Mouse (Mus musculus): ENCODE measurements around the gene Gm28729. TPM values are rescaled to one million over a fixed set of nuclear protein-coding genes. Genes with fewer than 3 reads are reported as not detected.

Gm28729 gene
- polyA plus RNA-seq, 1 experiment from 2014 or later: not detected

GRCm38 (mm10) chr9:96516806-96517205 lies 8.3 kb downstream of the Gm28729 start:
- Histone ChIP-seq H3K27ac (ENCODE audit: low read depth) (no peak overlapping the region), H3K9ac (replicated peaks) (no peak overlapping the region), H3K36me3 (replicated peaks; ENCODE audit: insufficient read depth, low read length) (no peaks in the 10 kb centered on the region), H3K4me3 (ENCODE audit: low read depth, low read length) (no peak overlapping the region), H3K27me3 (ENCODE audit: insufficient read depth, low read length) (no peaks in the 10 kb centered on the region), H3K4me2 (ENCODE audit: low read depth, low read length) (no peak overlapping the region), H3K9me3 (ENCODE audit: low read length) (no peaks in the 10 kb centered on the region), H3K4me1 (ENCODE audit: insufficient read depth) (no peaks in the 10 kb centered on the region)
- ATAC-seq (no peak), DNase-seq (no peak)
- WGBS (ENCODE audit: insufficient replicate concordance): 59% methylated on average over 3 of the region's 3 CpGs
- TF ChIP-seq EP300 (IDR thresholded peaks at IDR 0.05; ENCODE audit: low read depth) (no peak), CTCF (IDR thresholded peaks at IDR 0.05; ENCODE audit: low read depth) (no peak)

- Histone ChIP-seq H3K9me3 (ENCODE audit: low read length) (no peaks in the 10 kb centered on the region), H3K36me3 (replicated peaks; ENCODE audit: insufficient read depth, low read length) (no peaks in the 10 kb centered on the region), H3K4me3 (ENCODE audit: low read depth, low read length) (no peak overlapping the region), H3K4me2 (ENCODE audit: low read depth, low read length) (no peak overlapping the region), H3K4me1 (ENCODE audit: insufficient read depth) (no peaks in the 10 kb centered on the region), H3K27ac (ENCODE audit: low read depth) (no peak overlapping the region), H3K9ac (replicated peaks) (no peak overlapping the region), H3K27me3 (ENCODE audit: insufficient read depth, low read length) (no peaks in the 10 kb centered on the region)
- TF ChIP-seq CTCF (IDR thresholded peaks at IDR 0.05; ENCODE audit: low read depth) (no peak), EP300 (IDR thresholded peaks at IDR 0.05; ENCODE audit: low read depth) (no peak)
- ATAC-seq: no peak
- WGBS (ENCODE audit: insufficient replicate concordance): 66% methylated on average over 5 of the region's 5 CpGs
- no peak for DNase-seq
Observed at GRCm38 (mm10) chr9:96515737-96516136, 9.3 kb downstream of the Gm28729 start.

GRCm38 (mm10) chr9:96514278-96514677 lies 10.8 kb downstream of the Gm28729 start:
- ATAC-seq (no peak), DNase-seq (no peak)

GRCm38 (mm10) chr9:96506011-96506498 lies 19.0 kb downstream of the Gm28729 start:
- ATAC-seq (no peak), DNase-seq (no peak)
- H3K9ac ChIP-seq (replicated peaks): no peak overlapping the region
- no peaks in the 10 kb centered on the region for H3K36me3 ChIP-seq (replicated peaks; ENCODE audit: insufficient read depth, low read length)
- H3K4me2 ChIP-seq (ENCODE audit: low read depth, low read length): no peak overlapping the region
- no peaks in the 10 kb centered on the region for H3K27me3 ChIP-seq (ENCODE audit: insufficient read depth, low read length)
- WGBS (ENCODE audit: insufficient replicate concordance): 53% methylated on average over 10 of the region's 10 CpGs
- no peaks in the 10 kb centered on the region for H3K9me3 ChIP-seq (ENCODE audit: low read length)
- H3K4me1 ChIP-seq (ENCODE audit: insufficient read depth): no peaks in the 10 kb centered on the region
- H3K27ac ChIP-seq (ENCODE audit: low read depth): no peak overlapping the region
- H3K4me3 ChIP-seq (ENCODE audit: low read depth, low read length): no peak overlapping the region
- no peak for TF ChIP-seq CTCF (IDR thresholded peaks at IDR 0.05; ENCODE audit: low read depth)
- TF ChIP-seq EP300 (IDR thresholded peaks at IDR 0.05; ENCODE audit: low read depth): no peak

More at GRCm38 (mm10) chr9:96514278-96514677, 10.8 kb downstream of the Gm28729 start:
- Histone ChIP-seq H3K4me3 (ENCODE audit: low read depth, low read length) (no peak overlapping the region), H3K4me2 (ENCODE audit: low read depth, low read length) (no peak overlapping the region), H3K27ac (ENCODE audit: low read depth) (no peak overlapping the region), H3K9ac (replicated peaks) (no peak overlapping the region), H3K9me3 (ENCODE audit: low read length) (no peaks in the 10 kb centered on the region), H3K4me1 (ENCODE audit: insufficient read depth) (no peaks in the 10 kb centered on the region), H3K27me3 (ENCODE audit: insufficient read depth, low read length) (no peaks in the 10 kb centered on the region), H3K36me3 (replicated peaks; ENCODE audit: insufficient read depth, low read length) (no peaks in the 10 kb centered on the region)
- TF ChIP-seq CTCF (IDR thresholded peaks at IDR 0.05; ENCODE audit: low read depth) (no peak), EP300 (IDR thresholded peaks at IDR 0.05; ENCODE audit: low read depth) (no peak)
- 37% methylated on average over 5 of the region's 5 CpGs for WGBS (ENCODE audit: insufficient replicate concordance)

GRCm38 (mm10) chr9:96505156-96505555 lies 19.9 kb downstream of the Gm28729 start:
- no peaks in the 10 kb centered on the region for H3K27me3 ChIP-seq (ENCODE audit: insufficient read depth, low read length)
- H3K36me3 ChIP-seq (replicated peaks; ENCODE audit: insufficient read depth, low read length): no peaks in the 10 kb centered on the region
- TF ChIP-seq CTCF (IDR thresholded peaks at IDR 0.05; ENCODE audit: low read depth) (no peak), EP300 (IDR thresholded peaks at IDR 0.05; ENCODE audit: low read depth) (no peak)
- H3K4me1 ChIP-seq (ENCODE audit: insufficient read depth): no peaks in the 10 kb centered on the region
- no peak for DNase-seq
- ATAC-seq: no peak
- H3K27ac ChIP-seq (ENCODE audit: low read depth): no peak overlapping the region
- H3K9ac ChIP-seq (replicated peaks): no peak overlapping the region
- no peaks in the 10 kb centered on the region for H3K9me3 ChIP-seq (ENCODE audit: low read length)
- 88% methylated on average over 4 of the region's 4 CpGs for WGBS (ENCODE audit: insufficient replicate concordance)
- H3K4me2 ChIP-seq (ENCODE audit: low read depth, low read length): no peak overlapping the region
- H3K4me3 ChIP-seq (ENCODE audit: low read depth, low read length): no peak overlapping the region

GRCm38 (mm10) chr9:96504116-96504895 lies 20.8 kb downstream of the Gm28729 start:
- no peaks in the 10 kb centered on the region for H3K4me1 ChIP-seq (ENCODE audit: insufficient read depth)
- no peak overlapping the region for H3K27ac ChIP-seq (ENCODE audit: low read depth)
- no peaks in the 10 kb centered on the region for H3K36me3 ChIP-seq (replicated peaks; ENCODE audit: insufficient read depth, low read length)
- DNase-seq (no peak), ATAC-seq (no peak)
- H3K4me3 ChIP-seq (ENCODE audit: low read depth, low read length): no peak overlapping the region
- TF ChIP-seq EP300 (IDR thresholded peaks at IDR 0.05; ENCODE audit: low read depth): no peak
- no peak for TF ChIP-seq CTCF (IDR thresholded peaks at IDR 0.05; ENCODE audit: low read depth)
- H3K4me2 ChIP-seq (ENCODE audit: low read depth, low read length): no peak overlapping the region
- WGBS (ENCODE audit: insufficient replicate concordance): 86% methylated on average over 17 of the region's 17 CpGs
- no peaks in the 10 kb centered on the region for H3K27me3 ChIP-seq (ENCODE audit: insufficient read depth, low read length)
- H3K9ac ChIP-seq (replicated peaks): no peak overlapping the region
- no peaks in the 10 kb centered on the region for H3K9me3 ChIP-seq (ENCODE audit: low read length)
